Mouse (Mus musculus) testis, postnatal 10 days (tissue): ENCODE data around the gene Wdr5b.
A peak's percentile ranks its signal among the peaks of the same experiment; 100 is the strongest.

ENCODE experiments used
- DNase-seq: peaks from one replicate; pipeline ENCODE4 v3.0.0; 2021; ENCODE audit warnings: low spot score

Wdr5b gene

DNA sequence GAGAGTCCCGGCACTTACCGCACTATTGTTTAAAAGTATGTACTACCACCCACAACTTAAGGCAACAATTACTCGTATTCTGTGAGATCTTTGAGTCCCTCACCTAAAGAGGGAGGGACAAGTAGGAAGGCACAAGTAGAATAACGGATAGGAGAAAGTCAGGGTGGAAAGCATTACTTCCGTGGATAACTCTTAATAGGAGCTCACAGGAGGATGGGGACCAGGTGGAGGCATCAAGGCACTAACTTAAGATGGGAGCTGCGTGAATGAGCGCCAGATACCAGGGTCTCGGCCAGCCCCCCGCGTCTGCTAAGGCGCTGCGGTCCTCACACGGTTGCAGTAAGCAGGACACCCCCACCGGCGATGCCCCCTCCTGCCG is 30.1 kb downstream of the Wdr5b start:
- no peak for DNase-seq

DNA sequence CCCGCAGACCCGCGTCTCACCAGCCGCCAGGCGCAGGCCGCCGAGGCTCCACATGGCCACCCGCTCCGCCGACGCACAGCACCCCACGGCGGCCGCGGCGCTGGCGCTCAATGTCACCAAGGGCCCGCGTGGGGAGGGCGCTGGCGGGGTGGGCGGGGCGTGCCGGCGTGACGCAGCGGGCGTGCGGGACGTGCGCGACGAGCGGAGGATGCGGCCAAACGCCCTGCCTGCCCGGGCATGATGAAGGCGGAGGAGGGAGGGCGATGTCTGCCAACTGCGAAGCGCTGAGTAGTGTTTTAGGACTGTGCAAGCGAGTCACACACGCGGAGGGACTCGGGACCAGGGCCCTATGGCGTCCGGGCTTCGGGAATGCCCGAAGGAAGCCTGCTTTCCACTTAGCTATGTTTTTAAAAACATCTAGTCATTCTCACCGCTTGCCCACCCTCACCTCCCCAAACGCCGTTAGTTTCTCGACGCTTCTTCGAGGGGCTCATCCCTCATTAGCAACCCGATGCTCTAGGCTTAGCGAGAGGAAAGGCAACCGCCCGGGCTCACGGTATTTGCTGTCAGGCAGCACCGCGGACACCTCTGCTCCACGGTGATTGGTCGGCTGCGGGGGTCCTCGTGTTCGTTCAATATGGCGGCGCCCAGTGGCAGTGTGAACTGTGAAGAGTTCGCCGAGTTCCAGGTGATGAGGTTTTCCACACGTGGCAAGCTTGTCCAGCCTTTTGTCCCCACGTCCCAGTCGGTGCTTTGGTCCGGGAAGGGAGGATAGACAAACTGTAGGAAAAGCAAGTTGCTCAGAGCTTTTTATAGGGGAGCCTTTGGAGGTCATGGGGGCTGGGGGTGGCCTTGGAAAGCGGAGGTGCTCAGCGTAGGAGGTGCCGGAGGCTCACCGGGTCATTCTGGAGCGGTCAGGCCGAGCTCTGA is 30.7 kb downstream of the Wdr5b start, which contains the start of the genes Fam162a and Ccdc58:
Fam162a (minus strand) TSS at position 145 of the 930 bp plus-strand sequence.
Ccdc58 (plus strand) TSS at position 236 of the 930 bp plus-strand sequence.
- DNase-seq, result peak; percentile 96

DNA sequence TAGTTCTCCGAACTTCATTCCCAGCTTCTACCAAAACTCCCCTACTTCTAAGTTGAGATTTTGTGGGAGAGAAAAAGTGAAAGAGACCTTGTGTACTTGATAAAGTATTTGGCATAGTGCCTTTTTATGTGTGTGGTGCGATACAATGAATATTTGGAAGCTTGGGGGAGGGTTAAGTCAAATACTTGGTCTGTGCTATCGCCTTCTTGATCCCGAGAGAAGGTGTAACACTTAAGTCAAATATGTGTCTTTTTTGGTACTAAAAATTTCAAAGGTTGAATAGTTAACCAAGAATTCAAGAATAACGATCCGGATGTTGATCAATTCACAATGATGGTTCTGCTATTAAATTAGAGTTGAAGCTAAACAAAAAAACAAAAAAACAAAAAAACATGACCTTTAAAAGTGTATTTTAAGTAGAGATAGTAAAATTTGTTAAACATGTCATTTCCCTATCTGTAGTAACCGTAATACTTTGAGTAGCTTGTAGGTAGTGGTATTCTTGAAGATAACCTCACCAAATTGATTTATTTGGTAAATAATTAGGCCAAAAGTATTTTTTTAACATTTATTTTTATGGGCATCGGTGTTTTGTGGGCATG is 31.5 kb downstream of the Wdr5b start:
- DNase-seq, result no peak

DNA sequence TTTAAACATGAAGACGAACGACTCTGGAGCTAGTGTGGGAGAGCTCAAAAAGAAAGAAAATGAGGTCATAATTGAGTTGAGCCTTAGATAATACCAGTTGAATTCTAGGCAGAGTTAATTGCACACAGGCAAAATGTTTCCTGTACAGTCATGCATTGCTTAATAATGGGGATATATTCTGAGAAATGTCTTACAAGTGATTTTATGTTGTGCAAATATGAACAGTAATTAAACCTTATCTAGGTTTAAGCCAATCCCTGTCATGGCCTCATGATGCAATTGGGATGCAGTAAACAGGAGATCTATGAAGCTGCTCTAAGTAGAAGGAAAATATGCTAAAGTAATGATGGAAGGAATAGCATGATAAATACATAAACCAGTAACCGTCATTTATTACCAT is 33.8 kb downstream of the Wdr5b start:
- no peak for DNase-seq

DNA sequence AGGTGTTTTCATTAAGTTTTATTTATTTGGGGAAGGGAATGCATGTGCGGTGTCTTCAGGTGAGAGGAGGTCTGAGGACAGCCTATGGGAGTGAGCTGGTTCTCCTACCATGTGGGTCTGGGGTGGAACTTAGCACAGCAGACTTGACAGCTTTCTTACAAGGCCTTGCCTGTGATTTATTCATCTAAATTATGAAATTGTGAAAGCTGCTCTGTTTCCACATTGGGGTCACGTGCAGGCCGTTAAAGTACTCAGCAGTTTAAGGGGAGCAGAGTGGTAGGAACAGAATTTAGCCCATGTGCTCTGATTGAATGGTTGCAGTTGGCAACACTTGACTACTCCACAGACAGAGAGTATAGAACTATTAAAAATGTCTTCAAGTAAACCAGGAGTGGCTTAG is 38.9 kb downstream of the Wdr5b start:
- no peak for DNase-seq

DNA sequence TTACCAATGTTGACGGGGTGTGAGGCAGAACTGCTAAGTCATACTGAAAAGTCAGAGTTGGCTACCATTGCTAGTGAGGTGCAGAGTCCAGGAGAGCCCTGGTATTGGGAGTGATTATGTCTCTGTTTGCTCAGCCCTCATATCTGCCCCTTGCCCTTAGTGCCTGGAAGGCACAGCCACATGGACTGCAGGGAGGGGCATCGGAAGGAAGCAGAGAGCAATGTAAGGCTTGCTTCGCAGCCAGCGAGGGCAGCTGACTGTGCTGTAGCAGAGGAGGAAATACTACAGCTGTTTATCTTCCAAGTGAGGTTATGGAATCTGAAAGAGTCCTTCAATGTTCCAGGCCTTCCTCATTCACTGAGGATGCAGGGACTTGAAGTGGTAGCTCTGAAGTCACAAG is 46.9 kb downstream of the Wdr5b start:
- no peak for DNase-seq

DNA sequence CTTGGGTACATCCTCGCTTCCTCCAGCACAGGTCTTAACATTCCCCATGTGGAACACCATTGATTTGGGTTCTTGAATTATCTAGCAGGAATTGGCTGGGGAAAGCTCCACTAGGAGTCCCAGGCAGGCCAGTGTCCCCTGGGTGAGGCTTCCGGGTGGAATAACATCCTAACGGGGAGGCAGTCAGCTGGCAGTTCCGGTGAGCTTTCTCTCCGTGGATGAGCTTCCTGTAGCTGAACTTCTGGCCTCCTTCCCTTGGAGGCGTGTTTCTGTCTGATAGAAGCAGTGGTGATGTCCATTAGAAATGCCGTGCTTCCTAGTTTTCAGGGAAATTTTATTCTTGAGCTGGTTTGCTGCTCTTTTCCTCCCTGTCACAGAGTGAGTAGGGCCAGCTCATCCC is 48.1 kb downstream of the Wdr5b start:
- no peak for DNase-seq

DNA sequence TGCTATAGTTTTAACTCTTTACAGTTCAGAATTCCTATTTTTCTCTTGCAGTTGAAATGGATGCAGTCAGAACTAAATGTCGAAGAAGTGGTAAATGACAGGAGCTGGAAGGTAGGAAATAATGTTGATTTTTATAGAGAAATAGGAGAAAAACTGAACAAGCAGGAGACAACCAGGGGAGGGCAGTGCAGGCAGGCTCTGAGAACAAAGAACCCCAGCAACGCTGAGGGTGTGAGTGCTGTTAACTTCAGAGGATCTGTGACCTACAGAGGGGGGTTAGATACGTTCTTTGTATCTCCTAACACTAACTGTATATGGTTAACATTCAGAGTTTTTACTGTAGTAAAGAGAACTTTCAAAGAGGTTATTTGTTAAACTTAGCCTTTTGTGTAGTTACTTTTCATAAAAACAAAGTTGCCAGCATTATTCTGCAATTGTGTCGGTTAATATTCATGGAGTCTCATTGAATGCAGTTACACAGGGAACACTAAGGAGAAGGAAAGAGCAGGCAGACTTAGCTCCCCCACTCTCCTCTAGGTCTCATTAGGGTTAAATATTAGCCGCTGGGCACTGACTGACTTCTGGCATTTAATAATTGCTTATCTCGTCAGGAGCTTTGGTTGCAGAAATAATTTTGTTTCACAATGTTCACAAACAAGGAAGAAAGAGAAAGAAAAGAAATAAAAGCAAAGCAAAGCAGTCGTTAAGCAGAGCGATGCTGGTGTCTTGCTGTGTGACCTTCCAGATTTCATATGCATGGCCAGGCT is 49.0 kb downstream of the Wdr5b start:
- no peak for DNase-seq

DNA sequence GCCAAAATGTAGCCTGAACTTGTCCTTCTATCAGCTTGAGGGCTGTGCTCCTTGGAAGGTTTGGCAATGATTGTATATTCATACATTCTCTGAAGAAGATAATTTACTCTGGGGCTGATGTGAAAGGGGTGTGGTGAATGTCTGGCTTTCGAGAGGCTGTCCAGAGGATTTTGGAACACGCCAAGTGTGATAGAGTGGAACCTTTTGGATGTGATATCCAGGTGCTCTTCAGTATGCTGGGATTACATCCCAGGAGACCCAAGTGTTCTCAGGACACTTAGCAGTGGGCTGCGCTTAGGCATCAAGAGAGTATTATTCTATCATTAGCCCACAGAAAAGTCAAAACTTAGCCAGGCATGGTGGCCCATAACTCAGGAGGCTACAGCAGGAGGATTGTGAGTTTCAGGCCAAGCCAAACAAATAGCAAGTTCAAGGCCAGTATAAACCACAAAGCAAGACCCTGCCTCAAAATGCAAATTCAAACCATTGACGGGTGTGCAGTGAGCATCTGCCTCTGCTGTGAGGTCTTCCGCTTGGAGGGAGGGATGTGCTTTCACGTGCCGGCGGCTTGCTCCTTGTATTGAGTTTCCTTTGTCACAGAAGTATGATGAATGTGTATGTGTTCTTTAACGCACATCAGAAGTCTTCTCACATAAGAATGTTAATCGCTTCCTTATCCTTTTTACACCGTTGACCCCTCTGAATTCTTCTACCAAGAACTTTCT is 50.0 kb downstream of the Wdr5b start:
- DNase-seq, result no peak
